Mouse (Mus musculus): ENCODE measurements at regions not wholly inside any gene's neighbourhood (a gene's known extent, or its start where the extent isn't known, plus 50 kb on each side); places are given as distances from the start of the nearest gene placed in this dataset.
A peak's percentile ranks its signal among the peaks of the same experiment; 100 is the strongest.

DNA sequence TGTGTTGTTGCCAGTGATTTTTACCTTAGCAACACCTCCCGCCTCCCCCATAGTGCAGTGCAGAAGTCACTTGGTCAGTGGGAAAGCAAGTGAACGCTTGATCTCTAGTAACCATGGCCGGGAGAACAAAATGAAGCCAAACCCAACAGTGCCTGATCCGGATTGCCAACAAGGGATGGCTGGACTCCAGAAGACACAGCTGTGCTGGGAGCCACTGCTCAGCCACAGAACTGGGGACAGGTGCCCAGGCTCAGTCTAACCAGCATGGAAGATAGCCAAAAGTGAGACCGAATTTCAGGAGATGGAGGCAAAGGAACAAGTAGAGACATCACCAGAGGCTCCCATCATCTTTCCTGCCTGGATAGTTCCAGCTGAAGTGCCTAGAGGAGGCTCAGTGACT is 473.0 kb downstream of the Fam19a5 start:
- DNase-seq (ENCODE audit: low spot score in 2 of 2) = peak in 1 of 2 experiments; percentile 12

GRCm38 (mm10) chr15:88032751-88033150 is 488.7 kb downstream of the Fam19a5 start:
- intact Hi-C loops (cut with DNase I) = no loop called here
- no peak for DNase-seq (ENCODE audit: low spot score in 2 of 2)

More for the DNA sequence above, 473.0 kb downstream of the Fam19a5 start:
- intact Hi-C loops (cut with DNase I) = no loop called here

GRCm38 (mm10) chr15:88033725-88034124 is 489.6 kb downstream of the Fam19a5 start:
- no peak for DNase-seq (ENCODE audit: low spot score in 2 of 2)
- intact Hi-C loops (cut with DNase I) = no loop called here

DNA sequence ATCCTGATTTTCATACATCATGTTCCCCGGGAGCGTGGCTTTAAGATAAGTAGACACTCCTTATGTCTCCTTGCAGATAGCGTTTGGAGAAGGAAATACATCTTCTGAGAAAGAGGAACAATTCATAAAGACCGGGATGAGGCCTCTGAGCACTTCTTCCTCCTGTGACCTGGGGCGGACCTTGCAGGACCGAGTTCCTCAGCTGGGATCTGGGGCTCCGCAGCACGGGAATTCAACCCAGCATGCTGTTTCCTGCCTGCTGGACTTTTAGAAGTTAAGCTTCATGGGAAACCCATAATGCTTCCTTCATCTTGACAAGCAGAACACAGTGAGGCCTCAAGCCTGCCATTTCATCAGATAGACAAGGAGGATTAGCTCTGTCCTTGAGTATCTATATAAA is 491.4 kb downstream of the Fam19a5 start:
- no peak for DNase-seq (ENCODE audit: low spot score in 2 of 2)
- intact Hi-C loops (cut with DNase I) = no loop called here

DNA sequence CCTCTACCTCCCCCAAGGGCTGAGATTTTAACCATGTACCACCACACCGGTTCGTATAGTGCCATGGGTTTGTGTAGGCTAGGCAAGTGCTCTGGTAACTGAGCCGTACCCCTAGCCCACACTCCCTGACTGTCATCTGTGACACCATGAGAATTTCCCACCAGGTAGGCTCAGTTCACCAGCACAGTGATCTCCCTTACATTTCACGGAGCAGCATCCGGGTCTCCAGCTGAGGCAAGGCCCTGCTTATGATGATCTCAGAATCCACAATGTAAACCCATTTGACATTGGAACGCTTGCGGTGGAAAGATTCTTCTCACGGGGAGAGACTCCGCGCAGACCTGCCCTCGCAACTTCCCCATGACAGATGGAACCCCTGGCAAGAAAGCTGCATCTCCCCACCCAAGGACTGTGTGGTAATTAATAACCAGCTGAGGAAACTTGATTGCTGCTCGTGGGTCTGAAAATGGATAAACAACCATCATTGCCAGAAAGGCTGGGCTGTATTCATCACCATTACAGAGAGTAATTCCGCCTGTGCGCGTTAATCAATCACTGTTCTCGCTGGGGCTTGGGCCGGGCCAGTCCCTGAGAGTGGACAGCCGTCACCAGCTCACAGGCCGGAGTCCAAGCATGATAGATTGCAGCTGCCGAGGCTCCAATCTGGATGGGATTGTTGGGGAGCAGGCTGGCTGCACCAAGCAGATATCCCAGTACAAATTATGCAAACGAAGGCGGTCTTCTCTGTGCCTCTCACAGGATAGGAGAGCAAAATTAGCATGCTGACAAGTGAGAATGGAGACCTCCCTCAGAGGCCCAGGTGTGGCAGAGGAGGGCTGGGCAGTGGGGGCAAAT is 492.3 kb downstream of the Fam19a5 start:
- intact Hi-C loops (cut with DNase I) = no loop called here
- peak in 1 of 2 experiments; percentile 20 for DNase-seq (ENCODE audit: low spot score in 2 of 2)

- no peak for DNase-seq (ENCODE audit: low spot score in 2 of 2)
- intact Hi-C loops (cut with DNase I) = no loop called here
Measured at GRCm38 (mm10) chr15:88037606-88038005, 493.5 kb downstream of the Fam19a5 start.

DNA sequence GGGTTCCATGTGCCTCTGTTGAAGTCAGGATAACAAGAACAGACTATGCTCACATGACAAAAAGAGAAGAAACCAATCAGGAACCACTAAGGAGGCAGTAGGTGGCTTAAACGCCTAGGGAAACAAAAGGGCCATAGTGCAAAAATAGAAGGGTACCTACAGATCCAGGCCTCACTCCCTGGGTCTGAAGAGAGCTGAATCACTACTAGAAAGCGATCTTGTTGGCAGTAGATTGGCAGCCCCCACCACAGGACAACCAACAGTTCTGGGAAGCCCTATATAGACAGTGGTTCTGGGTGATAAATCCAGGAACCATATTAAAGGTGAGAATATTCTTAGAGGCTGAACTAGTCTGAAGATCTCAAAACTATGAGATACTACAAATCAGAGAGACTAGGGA is 498.7 kb downstream of the Fam19a5 start:
- intact Hi-C loops (cut with DNase I) = no loop called here

GRCm38 (mm10) chr15:88058071-88058470 is 514.0 kb downstream of the Fam19a5 start:
- intact Hi-C loops (cut with DNase I) = no loop called here
- DNase-seq (ENCODE audit: low spot score in 2 of 2) = no peak

More for the DNA sequence above, 498.7 kb downstream of the Fam19a5 start:
- DNase-seq (ENCODE audit: low spot score in 2 of 2) = no peak

GRCm38 (mm10) chr15:88060935-88061334 is 516.8 kb downstream of the Fam19a5 start:
- intact Hi-C loops (cut with DNase I) = no loop called here
- DNase-seq (ENCODE audit: low spot score in 2 of 2) = no peak

DNA sequence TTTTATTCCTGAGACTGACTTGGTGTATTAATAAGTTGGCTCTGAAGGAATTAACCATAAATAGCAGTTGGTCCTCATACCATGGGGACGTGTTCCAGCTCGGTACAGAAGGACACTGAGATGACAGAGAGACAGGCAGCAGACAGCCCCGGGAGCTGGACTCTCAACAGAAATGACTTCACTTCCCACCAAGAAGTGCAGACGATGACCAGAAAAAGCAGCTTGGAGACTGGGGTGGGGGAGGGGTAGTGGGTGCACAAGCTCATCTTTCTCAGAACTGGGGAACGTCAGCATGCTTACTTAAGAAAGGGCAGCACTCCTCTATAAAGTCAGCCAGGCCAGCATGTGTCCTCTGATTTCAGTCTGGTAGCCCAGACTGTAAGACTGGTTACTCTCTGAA is 518.9 kb downstream of the Fam19a5 start:
- DNase-seq (ENCODE audit: low spot score in 2 of 2) = no peak
- intact Hi-C loops (cut with DNase I) = no loop called here

DNA sequence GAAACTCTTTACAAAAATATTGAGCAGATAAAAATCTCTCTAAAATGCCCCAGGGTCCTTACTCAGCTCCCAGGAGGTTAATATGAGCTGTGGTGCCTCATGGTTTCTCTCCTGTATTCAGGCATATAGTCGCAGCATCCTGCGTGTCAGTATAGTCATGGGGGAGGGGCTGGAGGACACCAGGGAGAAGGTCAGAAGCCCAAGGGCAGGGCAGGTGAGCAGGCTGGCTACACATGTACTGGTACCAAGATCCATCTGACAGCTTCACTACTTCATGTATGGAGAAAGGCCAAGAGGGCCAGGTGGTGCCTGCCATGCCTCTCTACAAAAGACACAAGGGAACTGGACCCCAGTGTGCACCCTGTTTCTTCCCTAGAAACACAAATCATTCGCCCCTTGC is 524.4 kb downstream of the Fam19a5 start:
- intact Hi-C loops (cut with DNase I) = no loop called here
- DNase-seq (ENCODE audit: low spot score in 2 of 2) = no peak

- intact Hi-C loops (cut with DNase I) = no loop called here
- no peak for DNase-seq (ENCODE audit: low spot score in 2 of 2)
Measured at GRCm38 (mm10) chr15:88072676-88073075, 527.4 kb upstream of the Zdhhc25 start.

DNA sequence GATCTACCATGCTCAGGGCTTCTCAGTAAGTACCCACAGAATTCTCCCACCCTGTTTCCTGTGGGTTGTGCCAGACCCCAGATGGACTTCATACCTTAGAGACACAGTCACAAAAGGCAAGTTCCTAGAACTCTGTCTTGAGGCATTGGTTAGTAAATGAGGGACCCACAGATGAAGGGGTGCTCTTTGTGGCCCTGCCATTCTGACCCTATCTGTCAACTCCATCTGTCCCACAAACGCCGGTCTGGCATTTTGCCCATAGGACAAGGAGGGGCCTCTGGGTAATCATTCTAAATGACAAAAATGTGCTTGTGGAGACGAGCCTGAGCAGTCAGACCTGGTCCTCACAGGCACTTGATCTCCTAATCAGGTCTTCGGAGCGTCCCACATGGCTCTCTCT is 516.2 kb upstream of the Zdhhc25 start:
- no peak for DNase-seq (ENCODE audit: low spot score in 2 of 2)
- intact Hi-C loops (cut with DNase I) = no loop called here

DNA sequence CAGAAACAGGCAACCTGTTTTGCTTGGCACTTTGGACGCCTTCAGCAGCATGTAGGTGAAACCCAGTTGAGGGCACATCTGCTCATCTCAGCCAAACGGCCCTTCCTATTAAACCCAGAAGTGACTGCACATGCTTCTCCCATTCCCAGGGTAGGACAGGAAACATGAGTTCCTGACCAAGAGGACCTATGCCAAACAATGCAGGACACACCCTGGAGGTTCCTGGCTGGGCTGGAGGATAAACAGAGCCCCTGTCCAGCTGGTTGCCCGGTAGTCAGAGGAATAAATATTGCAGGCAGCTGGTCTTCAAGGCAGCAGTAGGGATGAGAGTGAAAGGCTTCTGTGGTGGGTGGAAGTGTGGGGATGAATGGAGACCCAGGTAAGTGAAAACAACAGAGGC is 514.5 kb upstream of the Zdhhc25 start:
- no peak for DNase-seq (ENCODE audit: low spot score in 2 of 2)
- intact Hi-C loops (cut with DNase I) = no loop called here

GRCm38 (mm10) chr15:88089486-88089885 is 510.6 kb upstream of the Zdhhc25 start:
- no peak for DNase-seq (ENCODE audit: low spot score in 2 of 2)
- intact Hi-C loops (cut with DNase I) = no loop called here

DNA sequence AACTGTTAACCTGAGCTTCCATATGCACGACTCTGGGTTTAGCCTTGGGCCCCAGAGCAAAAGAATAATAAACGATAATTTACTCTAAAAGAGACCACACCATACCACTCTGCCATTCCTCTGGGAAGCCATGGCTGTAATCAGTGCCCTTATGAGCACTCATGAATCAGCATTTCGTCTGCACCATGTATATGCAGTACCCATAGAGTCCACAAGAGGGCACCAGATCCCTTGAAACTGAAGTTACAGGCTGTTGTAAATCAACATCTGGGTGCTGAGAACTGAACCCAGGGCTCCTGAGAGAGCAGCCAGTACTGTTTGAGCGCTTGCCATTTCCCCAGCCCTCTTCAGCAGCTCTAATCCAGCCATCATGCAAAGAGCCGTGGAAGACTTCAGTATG is 508.7 kb upstream of the Zdhhc25 start:
- intact Hi-C loops (cut with DNase I) = no loop called here
- no peak for DNase-seq (ENCODE audit: low spot score in 2 of 2)

GRCm38 (mm10) chr15:88120376-88120775 is 479.7 kb upstream of the Zdhhc25 start:
- intact Hi-C loops (cut with DNase I) = no loop called here
- no peak for DNase-seq (ENCODE audit: low spot score in 2 of 2)

DNA sequence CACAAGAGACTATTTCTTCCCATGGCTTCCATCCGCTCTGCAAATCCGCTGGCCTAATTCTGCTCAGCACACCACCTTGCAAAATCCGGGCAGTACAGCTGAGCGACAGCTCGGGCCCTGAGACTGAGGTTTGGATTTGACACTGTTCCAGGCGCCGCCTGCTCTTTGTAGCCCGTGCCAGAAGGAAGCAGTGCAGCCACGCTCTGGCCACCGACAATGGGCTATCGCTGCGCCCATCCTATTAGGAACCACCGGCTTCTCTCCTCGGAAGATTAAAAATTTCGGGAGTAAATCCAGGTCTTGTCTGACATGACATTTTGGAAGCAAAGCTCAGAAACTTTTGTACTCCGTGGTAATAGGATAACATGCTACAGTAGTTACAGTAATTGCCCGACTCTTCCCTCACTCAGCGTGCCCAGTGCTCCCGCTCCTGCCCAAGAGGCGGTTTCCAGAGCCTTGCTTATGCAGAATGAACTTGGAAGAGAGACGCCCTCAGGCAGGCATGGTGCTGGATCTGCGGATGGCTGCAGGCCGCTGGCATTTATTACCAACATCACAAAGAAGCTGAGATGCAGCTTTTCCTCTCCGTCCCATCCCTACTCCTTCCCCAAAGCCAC is 476.1 kb upstream of the Zdhhc25 start:
- intact Hi-C loops (cut with DNase I) = no loop called here
- peak; percentile 18 to 47 for DNase-seq (ENCODE audit: low spot score in 2 of 2)

DNA sequence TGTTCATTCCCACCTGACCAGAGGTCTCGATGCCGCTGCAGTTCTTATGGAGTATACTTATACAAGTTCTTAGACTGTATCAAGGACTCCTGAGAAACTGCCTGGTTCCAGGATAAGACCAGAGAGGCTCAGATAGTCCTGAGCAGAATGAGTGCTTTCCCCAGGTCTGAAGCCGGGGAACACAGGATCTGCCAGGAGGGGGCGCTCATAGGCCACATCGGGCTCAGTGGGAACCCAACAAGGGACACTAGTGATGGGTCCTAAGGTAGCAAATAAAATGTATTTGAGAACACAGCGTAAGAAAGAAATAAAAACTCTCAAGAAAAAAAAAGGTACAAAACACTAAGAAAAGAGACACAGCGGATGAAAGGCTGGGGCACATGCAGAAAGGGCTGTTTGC is 454.0 kb upstream of the Zdhhc25 start:
- intact Hi-C loops (cut with DNase I) = loop anchor here (1.0 to 10.0 kb wide), 3 partner anchors 102 to 391 kb away; no protein-coding TSS in a partner anchor
- DNase-seq (ENCODE audit: low spot score in 2 of 2) = peak; percentile 70 to 85

DNA sequence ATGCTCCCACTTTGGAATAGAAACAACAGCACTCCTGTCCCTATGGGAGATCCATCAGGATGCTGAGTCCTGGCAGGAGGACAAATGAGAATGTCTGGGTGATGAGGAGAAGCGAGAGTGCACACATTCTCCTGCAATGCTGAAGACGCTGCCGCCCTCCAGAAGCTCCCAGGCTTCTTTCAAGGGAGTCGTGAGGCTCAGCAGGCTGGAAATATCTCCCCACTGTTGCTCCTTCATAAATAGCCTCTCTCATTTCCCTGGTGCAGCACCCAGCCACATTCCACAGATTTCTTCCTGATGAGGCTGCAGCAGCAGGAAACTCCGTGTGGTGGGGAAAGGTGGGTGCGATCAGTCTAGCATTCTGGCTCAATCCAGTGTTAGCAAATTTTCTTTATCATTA is 448.9 kb upstream of the Zdhhc25 start:
- peak; percentile 10 to 16 for DNase-seq (ENCODE audit: low spot score in 2 of 2)
- intact Hi-C loops (cut with DNase I) = no loop called here

GRCm38 (mm10) chr15:88159618-88160170 is 440.4 kb upstream of the Zdhhc25 start:
- no peak for DNase-seq (ENCODE audit: low spot score in 2 of 2)
- intact Hi-C loops (cut with DNase I) = no loop called here
